Mouse (Mus musculus) hindbrain, embryonic 13.5 days (tissue): ENCODE measurements around the gene Hgfac. TPM values are rescaled to one million over a fixed set of nuclear protein-coding genes. Genes with fewer than 3 reads are reported as not detected.

Experiments
- ATAC-seq: fragments of 200-750 bp; cut with Nextera tagmentation; 2 replicates; pipeline ENCODE4 v1.8.0; 2017; ENCODE audit warnings: moderate TSS enrichment; ENCODE audit not compliant: low FRiP score
- H3K27ac ChIP-seq: fragments of 300-500 bp; sonication (generic); 2 replicates; pipeline ENCODE4 v1.5.1; 2015; ENCODE audit warnings: inconsistent platforms, mild to moderate bottlenecking, moderate library complexity
- H3K27me3 ChIP-seq: fragments of 300-500 bp; sonication (generic); 2 replicates; pipeline ENCODE4 v1.6.1; 2015; ENCODE audit warnings: mild to moderate bottlenecking, inconsistent platforms
- H3K36me3 ChIP-seq: fragments of 300-500 bp; sonication (generic); 2 replicates; pipeline ENCODE4 v1.6.1; 2015; ENCODE audit warnings: mild to moderate bottlenecking, inconsistent platforms
- H3K4me1 ChIP-seq: fragments of 300-500 bp; sonication (generic); replicated peaks from 2 replicates; pipeline ENCODE4 v1.6.1; 2015; ENCODE audit warnings: inconsistent platforms
- H3K4me2 ChIP-seq: fragments of 300-500 bp; sonication (generic); 2 replicates; pipeline ENCODE4 v1.6.1; 2015; ENCODE audit warnings: inconsistent platforms, mild to moderate bottlenecking, moderate library complexity
- H3K4me3 ChIP-seq: fragments of 300-500 bp; sonication (generic); 2 replicates; pipeline ENCODE4 v1.5.1; 2015; ENCODE audit warnings: mild to moderate bottlenecking, inconsistent platforms
- H3K9ac ChIP-seq: fragments of 300-500 bp; sonication (generic); 2 replicates; pipeline ENCODE4 v1.6.1; 2015; ENCODE audit warnings: mild to moderate bottlenecking, inconsistent platforms
- H3K9me3 ChIP-seq: fragments of 300-500 bp; sonication (generic); 2 replicates; pipeline ENCODE4 v1.6.1; 2016; ENCODE audit warnings: inconsistent platforms
- WGBS: fragments of 180-500 bp; shearing (Covaris S2); methylation state at CpG from one replicate; pipeline ENCODE4 v1.1.7; 2015; 5-methylcytosine and 5-hydroxymethylcytosine counted together
- polyA plus RNA-seq: library from polyadenylated mRNA; unstranded; fragments of >200 nt; fragmentation: Nextera tagmentation; extraction: Ambion mirVana; gene quantifications from 2 replicates; pipeline ENCODE4 v1.2.1, GENCODE M21; 2015

Gene Hgfac
- polyA plus RNA-seq, 1 experiment from 2014 or later, result 0.47 TPM

DNA sequence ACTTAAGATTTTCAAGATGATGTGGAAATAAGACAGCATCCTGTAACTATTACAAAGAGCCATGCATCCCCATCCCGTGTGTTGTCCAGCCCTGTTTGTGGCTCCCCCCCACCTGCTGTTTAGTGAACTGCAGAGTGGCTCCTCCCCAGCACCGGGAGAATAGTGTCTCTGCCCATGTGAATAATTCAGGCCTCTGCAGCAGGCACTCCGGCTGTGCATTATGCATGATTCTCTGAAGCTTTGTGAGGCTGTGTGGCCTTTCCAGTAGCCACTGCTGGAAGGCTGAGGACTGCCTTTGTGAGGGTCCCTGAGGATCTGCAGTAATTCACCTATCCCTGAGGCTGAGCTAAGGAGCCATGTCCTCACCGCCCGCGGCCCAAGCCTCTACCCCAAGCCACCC lies 27.3 kb upstream of the Hgfac start:
- Histone ChIP-seq H3K27ac (peak overlapping the region; percentile 76), H3K4me1 (peaks cover 37% of the 10 kb centered on the region), H3K36me3 (peaks cover 5% of the 10 kb centered on the region; the same call in 1 of the 2 replicates), H3K9ac (peak overlapping the region; percentile 49), H3K27me3 (no peaks in the 10 kb centered on the region), H3K4me3 (no peak overlapping the region), H3K9me3 (no peaks in the 10 kb centered on the region), H3K4me2 (no peak overlapping the region)
- peak; percentile 74; the same call in 1 of the 2 replicates for ATAC-seq
- 33% methylated on average over 6 of the region's 6 CpGs for WGBS

DNA sequence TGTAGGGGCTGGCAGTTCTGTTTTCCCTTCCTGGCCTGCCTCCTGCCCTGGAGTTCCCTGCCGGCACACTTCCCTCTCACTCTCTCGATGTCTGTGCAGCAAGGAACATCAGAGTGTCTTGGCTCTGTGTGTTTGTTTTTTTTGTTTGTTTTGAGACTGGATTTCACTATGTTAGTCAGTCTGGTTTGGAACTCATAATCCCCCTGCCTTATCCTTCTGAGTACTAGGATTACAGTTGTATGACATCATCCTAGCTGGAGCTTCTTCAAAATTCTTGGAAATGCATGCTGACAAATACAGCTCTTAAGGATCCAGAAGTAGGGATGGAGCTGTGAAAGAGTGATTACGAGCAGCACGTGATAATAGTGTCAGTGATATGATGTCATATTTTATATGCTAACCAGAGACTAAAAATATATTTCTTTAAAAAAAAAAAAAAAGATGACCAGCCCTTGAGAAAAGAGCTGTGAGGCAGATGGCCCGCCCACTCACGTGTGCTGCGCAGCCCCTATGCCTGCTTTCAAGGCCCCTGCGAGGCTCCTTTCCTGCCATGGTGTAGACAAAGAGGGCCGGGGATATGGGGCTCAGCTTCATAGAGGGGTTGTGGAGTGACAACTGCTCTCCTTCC lies 21.5 kb upstream of the Hgfac start:
- peaks cover 45% of the 10 kb centered on the region for H3K4me1 ChIP-seq
- peaks cover 37% of the 10 kb centered on the region for H3K36me3 ChIP-seq
- H3K27me3 ChIP-seq, result no peaks in the 10 kb centered on the region
- H3K9ac ChIP-seq, result no peak overlapping the region
- no peak overlapping the region for H3K4me2 ChIP-seq
- no peak overlapping the region for H3K27ac ChIP-seq
- WGBS, result 83% methylated on average over 9 of the region's 9 CpGs
- no peaks in the 10 kb centered on the region for H3K9me3 ChIP-seq
- ATAC-seq, result no peak
- no peak overlapping the region for H3K4me3 ChIP-seq

DNA sequence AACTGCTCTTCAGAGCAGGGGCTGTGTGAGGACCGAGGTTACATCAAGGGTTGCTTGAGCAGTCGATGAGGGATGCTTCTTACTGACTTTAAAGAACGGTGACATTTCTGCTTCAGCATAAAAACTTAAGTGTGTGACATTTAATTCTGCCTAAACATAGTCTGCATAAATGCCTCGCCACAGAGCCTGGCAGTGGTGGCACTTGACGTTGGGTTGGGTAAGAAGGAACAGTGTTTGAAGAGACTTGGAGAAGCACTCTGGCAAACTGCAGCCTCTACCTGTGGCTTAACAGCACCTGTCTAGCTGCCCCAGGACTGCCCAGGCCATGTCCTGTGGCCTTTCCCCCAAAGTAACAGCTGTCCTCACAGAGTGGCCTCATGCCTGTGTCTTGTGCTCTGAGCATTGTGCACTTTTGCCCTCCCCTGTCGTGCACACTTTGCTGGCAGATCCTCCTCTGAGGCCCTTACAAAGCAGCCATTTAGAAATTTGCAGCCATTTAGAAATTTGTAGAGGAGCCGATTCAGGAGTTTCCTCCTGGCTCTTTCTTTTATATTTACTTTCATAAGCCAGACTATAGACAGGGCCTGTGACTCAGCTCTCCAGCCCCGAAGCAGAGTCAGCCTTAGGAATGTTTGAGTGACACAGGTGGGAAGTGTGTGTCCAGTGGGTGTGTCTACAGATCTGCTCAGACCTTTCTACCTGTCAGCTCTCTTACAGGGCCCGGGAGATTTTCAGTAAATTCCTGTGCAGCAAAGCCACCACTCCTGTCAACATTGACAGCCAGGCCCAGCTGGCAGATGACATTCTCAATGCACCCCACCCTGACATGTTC lies 20.7 kb upstream of the Hgfac start:
- no peak for ATAC-seq
- Histone ChIP-seq H3K9me3 (no peaks in the 10 kb centered on the region), H3K4me1 (peaks cover 43% of the 10 kb centered on the region), H3K4me3 (no peak overlapping the region), H3K36me3 (peaks cover 40% of the 10 kb centered on the region), H3K27me3 (no peaks in the 10 kb centered on the region), H3K27ac (peak overlapping the region; percentile 40; the same call in 1 of the 2 replicates), H3K9ac (no peak overlapping the region), H3K4me2 (no peak overlapping the region)
- 89% methylated on average over 9 of the region's 9 CpGs for WGBS

DNA sequence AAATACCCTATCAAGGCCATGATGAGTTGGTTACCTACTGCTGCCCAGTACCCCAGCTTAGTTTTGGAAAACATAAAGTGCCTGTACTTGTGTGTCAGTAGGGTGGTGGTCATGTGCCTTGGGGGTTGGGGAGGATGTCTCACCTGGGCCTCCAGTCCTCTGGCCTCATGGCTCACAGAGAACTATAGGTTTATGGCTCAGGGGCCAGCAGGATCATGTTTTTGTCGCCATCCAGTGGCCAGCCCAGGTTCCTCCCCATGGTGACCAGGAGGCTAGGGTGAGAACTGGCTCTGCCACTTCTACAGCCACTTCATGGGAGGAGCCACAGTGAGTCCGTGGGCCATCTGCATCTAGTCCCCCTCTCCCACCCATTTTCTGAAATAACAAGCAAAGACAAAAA lies 16.3 kb upstream of the Hgfac start:
- peaks cover 79% of the 10 kb centered on the region for H3K36me3 ChIP-seq
- no peaks in the 10 kb centered on the region for H3K27me3 ChIP-seq
- 32% methylated on average over 2 of the region's 2 CpGs for WGBS
- H3K4me2 ChIP-seq, result no peak overlapping the region
- 0 out of 2 replicates have a peak, but pooled peaks have one; percentile 35 for ATAC-seq
- H3K9ac ChIP-seq, result no peak overlapping the region
- H3K4me3 ChIP-seq, result no peak overlapping the region
- H3K27ac ChIP-seq, result 0 out of 2 replicates have a peak overlapping the region, but pooled peaks have one; percentile 14
- no peaks in the 10 kb centered on the region for H3K9me3 ChIP-seq
- H3K4me1 ChIP-seq, result peaks cover 17% of the 10 kb centered on the region

DNA sequence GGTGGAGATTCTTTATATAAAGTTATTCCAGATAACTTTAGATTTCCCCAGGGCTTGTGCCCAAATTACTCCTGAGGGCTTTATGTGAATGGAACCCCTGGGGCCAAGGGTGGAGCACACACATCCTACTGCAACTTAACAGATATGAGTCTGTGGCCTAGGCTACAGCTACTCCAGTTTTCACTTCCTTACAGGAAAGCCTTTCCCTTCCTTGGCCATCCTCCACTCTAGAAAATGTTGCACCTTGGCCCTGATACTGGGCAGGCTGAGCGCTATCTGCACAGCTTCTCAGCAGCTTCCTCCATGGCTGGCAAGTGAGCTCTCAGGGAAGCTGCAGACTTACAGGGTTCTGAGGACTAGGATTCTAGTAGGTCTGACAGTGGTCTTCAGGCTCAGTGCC lies 12.0 kb upstream of the Hgfac start:
- no peak overlapping the region for H3K27ac ChIP-seq
- no peak overlapping the region for H3K4me2 ChIP-seq
- no peak overlapping the region for H3K9ac ChIP-seq
- no peak for ATAC-seq
- no peak overlapping the region for H3K4me3 ChIP-seq
- peaks cover 6% of the 10 kb centered on the region; the same call in 1 of the 2 replicates for H3K4me1 ChIP-seq
- WGBS, result 97% methylated on average over 1 of the region's 1 CpGs
- H3K27me3 ChIP-seq, result no peaks in the 10 kb centered on the region
- no peaks in the 10 kb centered on the region for H3K9me3 ChIP-seq
- H3K36me3 ChIP-seq, result peaks cover 85% of the 10 kb centered on the region

DNA sequence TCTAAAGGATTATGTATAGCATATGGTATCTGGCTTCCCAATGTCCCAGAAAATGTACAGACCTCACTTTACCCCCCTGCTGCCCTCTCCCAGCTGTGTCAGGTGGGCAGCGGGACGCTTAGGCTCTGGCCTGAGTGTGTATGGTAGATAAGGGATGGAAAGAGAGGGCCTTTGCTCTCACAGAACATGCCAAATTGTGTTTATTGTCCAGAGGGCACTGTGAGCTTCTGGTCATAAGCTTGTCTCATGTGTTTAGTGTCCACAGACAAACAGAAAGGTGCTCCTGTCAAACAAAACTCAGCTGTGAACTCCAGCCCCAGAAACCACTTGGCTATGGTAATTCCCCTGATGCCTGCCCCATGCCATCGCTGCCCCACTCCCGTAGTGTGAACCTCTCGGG lies 11.6 kb upstream of the Hgfac start:
- H3K36me3 ChIP-seq, result peaks cover 85% of the 10 kb centered on the region
- ATAC-seq, result no peak
- WGBS, result 87% methylated on average over 5 of the region's 5 CpGs

DNA sequence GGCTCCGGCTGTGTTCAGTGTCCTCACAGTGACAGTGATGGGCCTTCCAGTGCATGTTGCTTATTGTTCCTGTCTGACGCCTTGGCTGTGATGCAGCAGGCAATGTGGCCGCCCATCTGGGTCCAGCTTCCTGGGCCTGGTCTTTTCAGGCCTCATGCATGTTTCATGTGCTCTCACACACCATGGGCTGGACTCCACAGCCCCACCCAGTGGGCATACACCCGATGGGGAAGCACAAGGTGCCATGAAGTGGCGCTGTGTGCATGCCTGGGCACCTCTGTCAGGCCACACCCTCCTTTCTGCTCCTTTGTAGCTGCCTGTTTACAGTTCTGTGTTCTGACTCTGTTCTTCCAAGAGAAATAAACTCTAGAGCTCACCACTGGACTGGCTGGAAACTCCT lies 8.2 kb upstream of the Hgfac start:
- ATAC-seq, result no peak
- Histone ChIP-seq H3K4me2 (no peak overlapping the region), H3K27me3 (no peaks in the 10 kb centered on the region), H3K4me1 (peaks cover 6% of the 10 kb centered on the region; the same call in 1 of the 2 replicates), H3K9me3 (no peaks in the 10 kb centered on the region), H3K27ac (peak overlapping the region; percentile 31), H3K4me3 (no peak overlapping the region), H3K36me3 (peaks cover 70% of the 10 kb centered on the region), H3K9ac (no peak overlapping the region)
- WGBS, result 58% methylated on average over 5 of the region's 5 CpGs

More for the DNA sequence above, 11.6 kb upstream of the Hgfac start:
- no peaks in the 10 kb centered on the region for H3K9me3 ChIP-seq
- no peak overlapping the region for H3K4me2 ChIP-seq
- no peaks in the 10 kb centered on the region for H3K27me3 ChIP-seq
- no peak overlapping the region for H3K9ac ChIP-seq
- H3K27ac ChIP-seq, result no peak overlapping the region
- peaks cover 6% of the 10 kb centered on the region; the same call in 1 of the 2 replicates for H3K4me1 ChIP-seq
- no peak overlapping the region for H3K4me3 ChIP-seq

DNA sequence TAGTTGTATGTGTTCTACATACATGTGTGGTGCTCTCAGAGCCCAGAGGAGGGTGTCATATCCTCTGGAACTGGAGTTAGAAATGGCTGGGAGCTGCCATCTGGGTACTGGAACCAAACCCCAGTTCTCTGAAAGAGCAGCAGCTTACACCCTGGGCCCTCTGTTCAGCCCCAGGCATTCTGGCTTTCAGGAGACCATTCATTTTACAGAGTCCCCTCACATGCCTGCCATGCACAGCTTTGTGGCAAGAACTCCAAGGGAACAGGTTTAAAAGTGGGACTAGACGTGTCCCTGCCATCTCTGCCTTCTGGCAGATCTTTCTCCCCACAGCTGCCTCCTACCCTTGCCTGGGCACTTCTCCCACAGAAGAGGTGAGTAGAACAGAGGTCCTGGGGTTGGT lies 7.7 kb upstream of the Hgfac start:
- no peaks in the 10 kb centered on the region for H3K9me3 ChIP-seq
- WGBS, result 72% methylated on average over 1 of the region's 1 CpGs

DNA sequence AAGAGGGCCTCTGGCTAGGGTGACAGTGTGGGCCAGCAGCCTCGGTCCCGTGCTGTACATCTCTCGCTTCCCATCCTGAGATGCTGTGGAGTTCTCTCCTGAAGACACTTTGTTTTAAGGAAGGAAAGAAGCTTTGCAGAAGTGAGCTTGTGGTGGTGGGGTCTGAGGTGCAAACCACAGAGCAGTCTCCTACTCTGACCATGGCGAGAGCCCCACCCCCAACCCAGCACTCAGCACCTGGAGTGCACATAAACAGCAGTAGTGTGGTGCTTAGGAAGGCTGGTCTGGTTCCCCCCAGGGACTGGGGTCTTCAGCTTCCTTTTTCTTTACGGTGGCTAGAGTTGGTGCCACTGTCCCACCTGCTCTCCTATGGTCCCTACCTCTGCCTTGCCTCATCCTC lies 6.2 kb upstream of the Hgfac start:
- H3K9me3 ChIP-seq, result no peaks in the 10 kb centered on the region
- no peak overlapping the region for H3K4me3 ChIP-seq
- H3K4me1 ChIP-seq, result peaks cover 6% of the 10 kb centered on the region; the same call in 1 of the 2 replicates
- H3K27me3 ChIP-seq, result no peaks in the 10 kb centered on the region
- WGBS, result 91% methylated on average over 5 of the region's 5 CpGs
- no peak for ATAC-seq
- H3K9ac ChIP-seq, result no peak overlapping the region
- peak overlapping the region; percentile 35; the same call in 1 of the 2 replicates for H3K27ac ChIP-seq
- H3K36me3 ChIP-seq, result peaks cover 49% of the 10 kb centered on the region
- no peak overlapping the region for H3K4me2 ChIP-seq

More for the DNA sequence above, 7.7 kb upstream of the Hgfac start:
- H3K4me3 ChIP-seq, result no peak overlapping the region
- H3K36me3 ChIP-seq, result peaks cover 64% of the 10 kb centered on the region
- no peak overlapping the region for H3K9ac ChIP-seq
- no peak overlapping the region for H3K4me2 ChIP-seq
- H3K27ac ChIP-seq, result no peak overlapping the region
- ATAC-seq, result no peak
- H3K27me3 ChIP-seq, result no peaks in the 10 kb centered on the region
- peaks cover 6% of the 10 kb centered on the region; the same call in 1 of the 2 replicates for H3K4me1 ChIP-seq

DNA sequence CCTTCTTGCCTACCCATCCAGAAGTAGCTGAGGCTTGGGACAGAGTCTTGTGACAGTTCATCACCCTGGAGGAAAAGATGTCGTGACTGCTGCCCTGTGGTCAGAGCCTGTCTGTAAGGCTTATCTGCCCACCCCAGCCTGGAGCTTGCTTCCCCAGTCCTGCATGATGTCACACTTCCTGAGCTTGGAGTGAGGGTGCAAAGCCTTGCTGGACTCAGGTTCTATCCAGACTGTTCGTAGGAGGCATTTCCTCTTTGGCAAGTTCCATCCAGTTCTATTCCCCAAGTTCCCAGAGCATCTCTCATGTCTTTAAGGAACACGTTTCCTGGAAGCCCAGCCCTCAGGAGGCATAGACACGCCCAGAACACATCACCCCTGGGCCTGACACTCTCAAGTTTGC lies 5.5 kb upstream of the Hgfac start:
- H3K9me3 ChIP-seq, result no peaks in the 10 kb centered on the region
- peaks cover 6% of the 10 kb centered on the region; the same call in 1 of the 2 replicates for H3K4me1 ChIP-seq
- ATAC-seq, result no peak
- no peak overlapping the region for H3K4me3 ChIP-seq
- no peak overlapping the region for H3K27ac ChIP-seq
- 80% methylated on average over 4 of the region's 4 CpGs for WGBS
- H3K36me3 ChIP-seq, result peaks cover 44% of the 10 kb centered on the region
- H3K4me2 ChIP-seq, result no peak overlapping the region
- no peak overlapping the region; the same call in 1 of the 2 replicates for H3K9ac ChIP-seq
- H3K27me3 ChIP-seq, result no peaks in the 10 kb centered on the region

DNA sequence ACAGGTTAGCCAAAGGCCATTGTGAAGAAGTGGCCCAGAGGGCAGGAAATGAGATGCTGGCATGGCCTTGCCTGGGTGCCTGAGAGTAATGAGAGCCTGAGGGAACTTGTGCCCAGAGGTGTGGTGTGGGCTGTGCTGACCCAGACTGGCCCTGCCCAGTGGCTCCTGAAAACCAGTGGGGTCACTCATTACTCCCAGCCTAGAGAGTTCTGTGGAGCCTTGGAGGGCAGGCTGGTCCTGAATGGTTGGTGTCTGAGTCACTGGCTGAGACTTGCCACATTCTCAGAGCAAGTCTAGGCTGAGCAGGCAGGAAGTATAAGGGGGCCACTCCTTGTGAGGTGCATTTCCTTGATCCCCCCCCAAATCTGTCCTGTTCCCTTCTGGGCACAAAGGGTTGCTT lies 3.9 kb upstream of the Hgfac start:
- Histone ChIP-seq H3K9ac (no peak overlapping the region), H3K4me3 (no peak overlapping the region), H3K27me3 (no peaks in the 10 kb centered on the region), H3K4me1 (peaks cover 6% of the 10 kb centered on the region; the same call in 1 of the 2 replicates), H3K4me2 (no peak overlapping the region), H3K36me3 (peaks cover 28% of the 10 kb centered on the region), H3K9me3 (no peaks in the 10 kb centered on the region), H3K27ac (no peak overlapping the region)
- no peak for ATAC-seq

DNA sequence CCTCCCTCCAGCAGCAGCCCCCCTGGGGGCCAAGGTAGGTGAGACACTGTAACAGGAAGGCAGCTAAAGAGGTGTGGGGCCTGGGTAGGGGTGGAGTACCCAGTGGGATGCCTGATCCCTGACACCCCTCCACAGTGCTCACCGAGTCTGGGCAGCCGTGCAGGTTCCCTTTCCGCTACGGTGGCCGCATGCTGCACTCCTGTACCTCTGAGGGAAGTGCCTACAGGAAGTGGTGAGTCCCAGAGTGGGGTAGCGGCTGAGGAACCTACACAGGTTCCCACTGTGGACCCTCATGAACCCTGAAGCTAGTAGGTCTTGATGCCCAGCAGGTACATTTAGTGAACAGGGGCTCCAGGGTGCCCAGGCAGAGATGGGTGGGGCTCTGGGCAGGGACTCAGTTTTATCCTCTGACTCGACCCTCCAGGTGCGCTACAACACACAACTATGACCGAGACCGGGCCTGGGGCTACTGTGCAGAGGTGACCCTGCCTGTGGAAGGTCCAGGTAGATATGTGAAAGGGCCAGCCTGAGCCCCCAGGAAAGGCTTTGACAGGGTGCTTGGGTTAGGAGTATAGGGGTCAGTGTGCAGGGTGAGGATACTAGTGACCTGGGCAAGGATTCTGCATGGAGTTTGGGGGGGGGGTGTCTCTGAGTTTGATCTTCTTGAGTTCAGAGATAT lies 1.3 kb downstream of the Hgfac start:
- H3K4me3 ChIP-seq, result no peak overlapping the region
- H3K4me2 ChIP-seq, result no peak overlapping the region
- no peaks in the 10 kb centered on the region for H3K4me1 ChIP-seq
- ATAC-seq, result peak; percentile 39
- H3K9me3 ChIP-seq, result no peaks in the 10 kb centered on the region
- H3K27me3 ChIP-seq, result no peaks in the 10 kb centered on the region
- no peak overlapping the region for H3K9ac ChIP-seq
- no peaks in the 10 kb centered on the region for H3K36me3 ChIP-seq
- WGBS, result 74% methylated on average over 10 of the region's 10 CpGs
- H3K27ac ChIP-seq, result no peak overlapping the region
